Mouse (Mus musculus) c-Kit-negative CD71-positive TER-119-positive erythroid progenitor cells, embryonic 14.5 days (primary cell): ENCODE data around the gene Lurap1.

Source experiments
- DNase-seq: peaks from one replicate; pipeline ENCODE4 v3.0.0-alpha.2; 2013; ENCODE audit warnings: low read depth, low spot score

Gene Lurap1

GRCm38 (mm10) chr4:116111486-116111885 is 39.7 kb downstream of the Lurap1 start:
- no peak for DNase-seq

DNA sequence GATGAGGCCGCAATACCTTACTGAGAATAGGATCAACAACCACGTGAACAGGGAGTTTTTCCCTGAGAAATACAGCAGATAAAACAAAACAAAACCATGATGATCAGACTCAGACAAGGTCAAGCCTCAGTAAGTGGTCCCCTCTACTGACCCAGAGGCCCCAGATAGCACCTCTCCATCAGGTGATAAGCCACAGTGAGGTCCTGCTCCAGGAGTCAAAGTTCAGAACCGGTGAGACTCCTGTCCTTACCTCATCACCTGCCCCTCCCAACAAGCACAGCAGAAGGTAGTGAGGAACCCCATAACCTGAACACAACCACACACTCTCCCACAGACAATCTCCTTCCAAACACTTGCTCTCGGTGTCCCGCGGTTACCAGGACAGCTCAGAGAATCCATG is 40.4 kb downstream of the Lurap1 start:
- no peak for DNase-seq

GRCm38 (mm10) chr4:116105278-116105677 is 45.9 kb downstream of the Lurap1 start:
- no peak for DNase-seq

DNA sequence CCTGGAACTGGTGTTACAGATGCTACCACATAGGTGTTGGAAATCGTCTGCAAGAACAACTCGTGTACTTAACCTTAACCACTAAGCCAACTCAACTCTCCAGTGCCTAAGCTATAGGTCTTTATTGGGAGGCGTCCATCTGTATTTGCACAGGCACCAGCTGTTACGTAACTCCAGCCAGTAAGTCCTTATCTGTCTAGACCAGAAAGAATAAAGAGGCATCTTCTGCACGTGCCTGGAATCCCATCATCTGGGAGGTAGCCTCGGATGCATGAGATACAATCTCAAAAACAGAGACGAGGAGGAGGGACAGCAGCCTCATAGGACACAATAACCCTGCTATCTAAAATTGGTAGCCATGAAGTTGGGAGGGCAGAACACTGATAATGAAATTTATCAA is 50.2 kb downstream of the Lurap1 start:
- DNase-seq: no peak

DNA sequence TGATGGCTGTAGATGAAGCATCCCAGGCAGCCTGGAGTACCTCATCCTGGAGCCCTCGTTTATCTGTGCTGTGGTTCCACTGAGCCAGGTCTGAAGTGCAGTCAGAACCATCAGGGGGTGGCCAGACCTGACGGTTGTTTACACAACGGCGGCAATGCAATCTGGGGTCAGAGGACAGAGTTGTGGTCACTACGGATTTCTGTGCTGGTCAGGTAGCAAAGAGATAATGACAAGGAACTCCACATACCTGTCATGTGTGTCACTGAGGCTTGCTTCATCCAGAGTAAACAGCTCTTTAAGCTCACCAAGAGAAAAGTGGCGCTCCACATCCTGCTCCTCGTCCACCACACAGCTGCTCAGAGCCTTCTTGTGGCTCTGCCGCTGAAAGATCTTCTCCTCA is 53.9 kb downstream of the Lurap1 start:
- no peak for DNase-seq

GRCm38 (mm10) chr4:116096291-116096690 is 54.8 kb downstream of the Lurap1 start:
- DNase-seq: no peak

DNA sequence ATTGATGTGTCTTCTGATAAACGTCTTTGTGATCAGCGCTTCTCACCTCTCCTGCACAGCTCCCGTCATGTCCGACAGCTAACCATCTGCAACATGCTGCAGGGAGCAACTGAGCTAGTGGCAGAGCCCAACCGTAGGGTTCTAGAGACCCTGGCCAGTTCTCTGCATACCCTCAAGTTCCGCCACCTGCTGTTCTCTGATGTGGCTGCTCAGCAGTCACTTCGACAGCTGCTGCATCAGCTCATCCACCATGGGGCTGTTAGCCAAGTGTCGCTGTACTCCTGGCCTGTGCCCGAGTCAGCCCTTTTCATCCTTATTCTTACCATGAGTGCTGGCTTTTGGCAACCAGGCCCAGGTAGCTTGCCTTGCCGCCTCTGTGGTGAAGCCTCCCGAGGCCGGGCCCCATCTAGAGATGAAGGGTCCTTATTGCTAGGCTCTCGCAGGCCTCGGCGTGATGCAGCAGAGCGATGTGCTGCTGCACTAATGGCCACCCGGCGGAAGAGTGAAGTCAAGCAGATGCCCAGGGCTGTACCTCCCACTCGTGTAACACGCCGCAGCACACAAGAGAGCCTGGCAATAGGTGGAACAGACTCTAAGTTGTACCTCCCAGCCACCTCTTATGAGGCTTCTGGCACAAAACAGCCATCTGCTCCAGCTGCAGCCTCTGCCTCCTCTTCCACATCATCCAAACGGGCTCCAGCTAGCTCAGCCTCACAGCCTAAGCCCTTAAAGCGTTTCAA is 62.5 kb downstream of the Lurap1 start:
- DNase-seq: no peak
